ENCODE assay signal across 8 mouse cellular contexts in the genomic region with DNA sequence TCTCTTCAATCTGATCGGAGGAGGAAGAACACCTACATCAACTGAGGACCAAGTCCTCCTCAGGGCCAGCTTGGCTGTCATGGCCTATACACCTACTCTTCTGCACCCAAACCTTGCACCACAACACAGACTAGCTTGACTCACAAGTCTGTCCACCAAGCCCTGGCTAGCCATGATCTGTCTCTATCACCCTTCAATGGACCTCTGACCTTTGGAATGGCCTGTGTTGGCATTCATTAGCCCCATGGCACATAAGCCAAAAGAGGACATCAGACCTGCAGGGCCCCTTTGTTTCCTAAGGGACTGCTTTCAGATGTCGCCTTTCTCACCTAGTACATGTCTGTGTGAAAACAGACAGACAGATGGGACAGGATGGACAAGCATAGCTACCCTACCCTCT. TPM values are rescaled to one million over a fixed set of nuclear protein-coding genes. Genes with fewer than 3 reads are reported as not detected.
DNase-seq lines count a peak whose midpoint lies in the region; ATAC-seq and TF ChIP-seq lines count a peak whose summit lies in the region.
"Had no signal": no experiment of that assay in that cellular context is flagged by ENCODE, and none has a peak within 500 bp of the region (broad histone marks: within the 10 kb centered on the region; RNA-seq: fewer than 3 reads in every experiment).

No protein-coding gene starts in this region.

- 88% methylated on average over 2 of the region's 2 CpGs for WGBS in lung, embryonic 14.5 days
- 80% methylated on average over 2 of the region's 2 CpGs for WGBS in forebrain, embryonic 14.5 days
- 96% methylated on average over 2 of the region's 2 CpGs for WGBS in limb, embryonic 10.5 days
- WGBS in small intestine, adult 2 months, result 71% methylated on average over 2 of the region's 2 CpGs

- H3K9ac ChIP-seq in lung, embryonic 14.5 days, result peak overlapping the region; percentile 1; the same call in 1 of the 2 replicates
- no peak overlapping the region for H3K9ac ChIP-seq in forebrain, embryonic 14.5 days (ENCODE audit: low read length)

- TF ChIP-seq CTCF in lung, embryonic 14.5 days (IDR thresholded peaks at IDR 0.05; ENCODE audit: low read depth), result no peak
- no peak for TF ChIP-seq CTCF in small intestine, adult 2 months (IDR thresholded peaks at IDR 0.05; ENCODE audit: extremely low read depth, insufficient read length, insufficient replicate concordance, low read depth, low read length)

- no peak overlapping the region for H3K4me3 ChIP-seq in lung, embryonic 14.5 days (ENCODE audit: low read depth, low read length)
- H3K4me3 ChIP-seq in forebrain, embryonic 14.5 days (ENCODE audit: low read depth, low read length), result no peak overlapping the region
- no peak overlapping the region for H3K4me3 ChIP-seq in limb, embryonic 10.5 days
- no peak overlapping the region for H3K4me3 ChIP-seq in small intestine, adult 2 months (ENCODE audit: low read depth, low read length)

- no peak for DNase-seq in lung, embryonic 14.5 days
- no peak for DNase-seq in lung, postnatal 14 days
- DNase-seq in forebrain, embryonic 14.5 days (ENCODE audit: low spot score), result no peak
- no peak for DNase-seq in limb, embryonic 10.5 days (ENCODE audit: low spot score)
- no peak for DNase-seq in MN1 (ENCODE audit: low spot score)
- DNase-seq in urinary bladder, postnatal 10 days (ENCODE audit: low spot score), result no peak

- no peaks in the 10 kb centered on the region for H3K27me3 ChIP-seq in lung, embryonic 14.5 days (ENCODE audit: insufficient read depth, low read length)
- no peaks in the 10 kb centered on the region for H3K27me3 ChIP-seq in forebrain, embryonic 14.5 days (replicated peaks; ENCODE audit: control insufficient read depth, insufficient read depth, low read length)
- H3K27me3 ChIP-seq in limb, embryonic 10.5 days (ENCODE audit: low read depth, poor library complexity, severe bottlenecking), result no peaks in the 10 kb centered on the region
- no peaks in the 10 kb centered on the region for H3K27me3 ChIP-seq in small intestine, adult 2 months (ENCODE audit: control insufficient read depth, insufficient read depth, low read length)

- no peak overlapping the region for H3K4me2 ChIP-seq in lung, embryonic 14.5 days
- no peak overlapping the region for H3K4me2 ChIP-seq in forebrain, embryonic 14.5 days (ENCODE audit: low read length)

- H3K36me3 ChIP-seq in lung, embryonic 14.5 days (ENCODE audit: insufficient read depth), result peaks cover 18% of the 10 kb centered on the region
- peaks cover 16% of the 10 kb centered on the region for H3K36me3 ChIP-seq in forebrain, embryonic 14.5 days (ENCODE audit: control insufficient read depth, insufficient read depth, low read length)
- H3K36me3 ChIP-seq in limb, embryonic 10.5 days, result peaks cover 53% of the 10 kb centered on the region
- peaks cover 12% of the 10 kb centered on the region for H3K36me3 ChIP-seq in small intestine, adult 2 months (ENCODE audit: control insufficient read depth, insufficient read depth, low read length)

- H3K27ac ChIP-seq in lung, embryonic 14.5 days (ENCODE audit: low read depth), result peak overlapping the region; percentile 40
- H3K27ac ChIP-seq in forebrain, embryonic 14.5 days (ENCODE audit: low read depth, low read length), result peak overlapping the region; percentile 49; the same call in 1 of the 2 replicates
- H3K27ac ChIP-seq in limb, embryonic 10.5 days, result peak overlapping the region; percentile 79
- H3K27ac ChIP-seq in small intestine, adult 2 months (ENCODE audit: insufficient read depth, low read depth, low read length), result peak overlapping the region; percentile 44

- H3K9me3 ChIP-seq in lung, embryonic 14.5 days (ENCODE audit: low read depth, low read length), result no peaks in the 10 kb centered on the region
- H3K9me3 ChIP-seq in forebrain, embryonic 14.5 days (replicated peaks; ENCODE audit: control insufficient read depth, low read length), result no peaks in the 10 kb centered on the region
- no peaks in the 10 kb centered on the region for H3K9me3 ChIP-seq in limb, embryonic 10.5 days (replicated peaks)

- no peak for ATAC-seq in lung, embryonic 14.5 days (ENCODE audit: insufficient read depth)
- ATAC-seq in forebrain, embryonic 14.5 days, result no peak

- no peak for TF ChIP-seq POLR2A in small intestine, adult 2 months (IDR thresholded peaks at IDR 0.05; ENCODE audit: low read depth, low read length)

- no peaks in the 10 kb centered on the region for H3K4me1 ChIP-seq in lung, embryonic 14.5 days (ENCODE audit: insufficient read depth)
- peaks cover 6% of the 10 kb centered on the region; the same call in 1 of the 2 replicates for H3K4me1 ChIP-seq in forebrain, embryonic 14.5 days (ENCODE audit: control insufficient read depth, insufficient read depth, low read length)
- peaks cover 23% of the 10 kb centered on the region for H3K4me1 ChIP-seq in limb, embryonic 10.5 days
- peaks cover 14% of the 10 kb centered on the region for H3K4me1 ChIP-seq in small intestine, adult 2 months (ENCODE audit: control insufficient read depth, insufficient read depth, insufficient read length, low read length)

RNA-seq across cellular contexts. Expression of gene Yjefn3, which starts 18.6 kb away (rescaled TPM):
- polyA plus RNA-seq in lung, embryonic 14.5 days (2014; fragmentation: Nextera tagmentation; extraction: Ambion mirVana), result 3.6 and 4.3 TPM in 2 replicates
- polyA plus RNA-seq in forebrain, embryonic 14.5 days (2014; fragmentation: Nextera tagmentation; extraction: Ambion mirVana), result 9.9 and 10.0 TPM in 2 replicates
- 2.0 and 2.9 TPM in 2 replicates for polyA plus RNA-seq in limb, embryonic 10.5 days (2016; fragmentation: Nextera tagmentation; extraction: Ambion mirVana)
- 4.6 and 4.8 TPM in 2 replicates for polyA plus RNA-seq in small intestine, adult 2 months (2012; rRNA removed)

RNA-seq across cellular contexts. Expression of gene Ndufa13, which starts 18.8 kb away (rescaled TPM):
- 163 and 171 TPM in 2 replicates for polyA plus RNA-seq in lung, embryonic 14.5 days (2014; fragmentation: Nextera tagmentation; extraction: Ambion mirVana)
- 180 and 216 TPM in 2 replicates for polyA plus RNA-seq in forebrain, embryonic 14.5 days (2014; fragmentation: Nextera tagmentation; extraction: Ambion mirVana)
- polyA plus RNA-seq in limb, embryonic 10.5 days (2016; fragmentation: Nextera tagmentation; extraction: Ambion mirVana), result 165 and 166 TPM in 2 replicates
- 88.6 and 149 TPM in 2 replicates for polyA plus RNA-seq in small intestine, adult 2 months (2012; rRNA removed)

RNA-seq across cellular contexts. Expression of gene Tssk6, which starts 19.2 kb away (rescaled TPM):
- polyA plus RNA-seq in lung, embryonic 14.5 days (2014; fragmentation: Nextera tagmentation; extraction: Ambion mirVana), result 3.8 and 4.3 TPM in 2 replicates
- 2.5 and 3.1 TPM in 2 replicates for polyA plus RNA-seq in forebrain, embryonic 14.5 days (2014; fragmentation: Nextera tagmentation; extraction: Ambion mirVana)
- polyA plus RNA-seq in limb, embryonic 10.5 days (2016; fragmentation: Nextera tagmentation; extraction: Ambion mirVana), result 5.0 and 5.9 TPM in 2 replicates
- 0.98 and 1.9 TPM in 2 replicates for polyA plus RNA-seq in small intestine, adult 2 months (2012; rRNA removed)

RNA-seq across cellular contexts. Expression of gene Cilp2, which starts 33.7 kb away (rescaled TPM):
- 0.25 and 0.31 TPM in 2 replicates for polyA plus RNA-seq in lung, embryonic 14.5 days (2014; fragmentation: Nextera tagmentation; extraction: Ambion mirVana)
- 2.0 and 2.6 TPM in 2 replicates for polyA plus RNA-seq in forebrain, embryonic 14.5 days (2014; fragmentation: Nextera tagmentation; extraction: Ambion mirVana)
- polyA plus RNA-seq in limb, embryonic 10.5 days (2016; fragmentation: Nextera tagmentation; extraction: Ambion mirVana), result 0.40 TPM in 2 replicates
- 0.03 and 0.20 TPM in 2 replicates for polyA plus RNA-seq in small intestine, adult 2 months (2012; rRNA removed)
- polyA plus RNA-seq: erythroblast, embryonic 14.5 days had no signal
